Mouse (Mus musculus): ENCODE results near the gene Derl3. TPM values are rescaled to one million over a fixed set of nuclear protein-coding genes. Genes with fewer than 3 reads are reported as not detected.

Derl3 gene
- polyA plus RNA-seq, 1 experiment from 2014 or later, result 1.1 TPM

DNA sequence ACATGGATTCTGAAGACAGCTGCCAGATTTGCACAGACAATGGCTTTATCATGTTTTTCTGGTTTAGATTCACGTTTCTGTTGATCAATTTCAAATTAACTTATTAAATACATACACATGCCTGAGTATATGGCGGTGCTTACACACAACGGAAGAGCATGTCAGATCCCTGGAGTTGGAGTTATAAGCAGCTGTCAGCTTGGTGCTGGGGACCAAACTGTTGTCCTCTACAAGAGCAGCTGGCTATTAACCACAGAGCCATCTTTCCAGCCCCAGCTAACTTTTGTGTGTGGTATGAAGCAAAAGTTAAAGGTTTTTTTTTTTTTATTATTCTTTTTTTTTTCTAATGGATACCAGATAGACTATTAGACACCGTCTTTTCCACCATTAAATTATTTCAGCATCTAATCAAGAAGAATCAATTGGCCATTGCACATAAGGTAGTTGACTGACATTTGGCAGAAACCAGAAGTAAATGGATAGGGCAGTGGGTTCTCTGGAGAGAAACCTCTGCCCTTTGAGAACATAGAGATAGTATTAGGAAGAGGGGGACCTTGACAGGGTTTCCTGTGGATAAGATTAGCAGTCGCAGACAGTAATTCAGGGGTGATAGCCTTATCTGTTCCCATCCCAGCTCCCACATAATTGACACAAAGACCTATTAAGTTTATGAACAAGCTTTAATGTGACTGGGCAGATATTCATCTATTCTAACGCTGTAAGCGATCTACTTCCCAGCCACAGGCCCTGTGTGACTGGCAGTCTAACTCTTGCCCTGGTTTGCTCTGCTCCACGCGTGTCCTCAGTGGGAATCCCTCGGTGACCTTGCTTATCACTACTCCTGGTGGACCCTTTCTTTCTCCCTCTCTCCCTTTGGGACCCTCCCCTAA is 20.9 kb upstream of the Derl3 start:
- ChIA-PET CTCF (interaction anchor here (1.4 kb wide), 1 partner anchor 12 kb away, joined by 4 read pairs; the partner anchor contains the start of gene Mif), POLR2A (interaction anchor here (0.6 kb wide), 2 partner anchors 15 to 537 kb away, joined by 3 read pairs; no protein-coding TSS in a partner anchor)
- DNase-seq (ENCODE audit: low read depth, low spot score), result no peak
- ATAC-seq, result no peak
- in situ Hi-C loops (cut with MboI; ENCODE audit: low pct_unique_long_range_greater_than_20kb), result no loop called here
- TF ChIP-seq CTCF (IDR thresholded peaks at IDR 0.05), result no peak
- no peaks in the 10 kb centered on the region for H3K27me3 ChIP-seq

DNA sequence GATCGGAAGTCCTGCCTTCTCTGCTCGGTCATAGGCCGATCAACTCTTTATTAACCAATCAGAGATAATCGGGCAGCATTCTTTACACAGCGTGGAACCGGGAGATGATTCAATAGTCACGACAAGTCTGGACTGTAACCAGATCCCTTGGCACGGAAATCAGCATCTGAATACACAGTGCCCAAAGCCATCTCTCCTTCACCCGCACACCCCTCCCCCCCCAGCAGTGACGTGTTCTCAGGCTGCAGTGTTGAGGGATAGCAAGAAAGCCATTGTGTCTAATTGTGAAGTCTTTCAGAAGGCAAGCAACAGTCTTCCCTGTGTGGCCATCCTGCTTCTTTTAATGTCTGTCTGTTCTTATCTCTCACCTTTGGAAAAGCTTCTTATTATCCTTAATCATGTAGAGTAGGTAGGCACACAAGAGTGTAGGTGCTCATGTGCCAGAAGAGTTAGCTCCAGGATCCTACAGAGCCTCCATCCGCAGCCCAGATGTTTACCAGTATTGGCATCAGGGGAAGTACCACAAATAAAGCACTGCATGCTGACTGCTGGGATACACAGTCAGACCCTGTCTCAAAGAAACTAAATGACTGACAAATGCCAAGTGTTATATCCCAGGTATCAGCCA is 20.2 kb upstream of the Derl3 start:
- POLR2A ChIA-PET, result no interaction called here
- no peak for TF ChIP-seq CTCF (IDR thresholded peaks at IDR 0.05)
- no peaks in the 10 kb centered on the region for H3K27me3 ChIP-seq
- in situ Hi-C loops (cut with MboI; ENCODE audit: low pct_unique_long_range_greater_than_20kb), result no loop called here
- DNase-seq (ENCODE audit: low read depth, low spot score) (no peak), ATAC-seq (peak; percentile 67)
- CTCF ChIA-PET, result no interaction called here

DNA sequence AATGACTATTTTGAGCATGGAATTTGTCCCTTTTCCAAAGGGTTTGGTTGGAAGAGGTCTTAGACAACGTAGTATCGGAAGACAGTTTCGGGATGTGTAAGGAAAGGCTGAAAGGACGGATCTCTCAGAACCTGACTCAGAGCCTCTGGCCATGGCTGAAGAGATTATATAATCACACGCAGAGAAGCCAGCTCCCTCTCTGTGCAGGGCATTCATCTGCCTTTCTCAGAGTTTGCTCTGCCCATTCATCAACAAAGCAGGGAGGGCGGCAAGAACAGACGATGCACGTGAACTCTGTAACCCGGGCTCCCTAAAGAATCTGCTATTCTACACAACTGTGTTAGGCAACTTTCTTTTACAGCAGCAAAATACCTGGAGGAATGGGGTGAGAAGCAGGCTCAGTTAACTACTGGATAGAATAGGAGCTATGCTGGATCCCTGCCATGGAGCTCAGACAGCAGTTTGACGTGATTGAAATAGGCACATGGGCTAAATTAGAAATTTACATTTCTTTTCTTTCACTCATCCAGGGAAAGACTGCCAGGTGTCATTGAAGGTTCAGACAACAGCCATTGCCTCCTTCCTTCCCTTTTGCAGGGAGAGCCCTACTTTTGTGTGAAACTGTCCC is 19.6 kb upstream of the Derl3 start:
- H3K27me3 ChIP-seq, result no peaks in the 10 kb centered on the region
- ChIA-PET POLR2A (no interaction called here), CTCF (no interaction called here)
- TF ChIP-seq CTCF (IDR thresholded peaks at IDR 0.05), result no peak
- DNase-seq (ENCODE audit: low read depth, low spot score), result no peak
- ATAC-seq, result no peak
- in situ Hi-C loops (cut with MboI; ENCODE audit: low pct_unique_long_range_greater_than_20kb), result no loop called here

DNA sequence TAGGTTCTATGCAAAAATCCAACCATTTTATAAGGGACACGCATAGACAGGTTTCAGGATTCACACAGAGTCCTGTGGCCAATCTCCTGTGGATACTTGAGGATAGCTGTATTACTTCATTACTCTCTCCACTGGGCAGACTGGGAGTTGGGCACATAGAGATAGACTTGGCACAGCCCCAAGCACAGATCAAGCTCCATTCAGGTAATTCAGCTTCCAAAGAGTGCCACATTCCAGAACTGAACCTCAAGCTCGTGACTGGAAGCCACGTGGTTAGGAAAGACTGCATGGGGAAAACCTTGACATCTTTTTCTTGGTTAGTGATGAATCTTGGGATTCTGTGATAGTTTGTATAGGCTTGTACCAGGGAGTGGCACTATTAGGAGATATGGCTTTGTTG is 14.4 kb upstream of the Derl3 start:
- no peak for TF ChIP-seq CTCF (IDR thresholded peaks at IDR 0.05)
- DNase-seq (ENCODE audit: low read depth, low spot score), result no peak
- CTCF ChIA-PET, result interaction anchor here (1.0 to 1.3 kb wide), 2 partner anchors 11 to 18 kb away, joined by 3 to 4 read pairs; no protein-coding TSS in a partner anchor
- ATAC-seq, result no peak
- H3K27me3 ChIP-seq, result no peaks in the 10 kb centered on the region
- POLR2A ChIA-PET, result no interaction called here
- in situ Hi-C loops (cut with MboI; ENCODE audit: low pct_unique_long_range_greater_than_20kb), result no loop called here

DNA sequence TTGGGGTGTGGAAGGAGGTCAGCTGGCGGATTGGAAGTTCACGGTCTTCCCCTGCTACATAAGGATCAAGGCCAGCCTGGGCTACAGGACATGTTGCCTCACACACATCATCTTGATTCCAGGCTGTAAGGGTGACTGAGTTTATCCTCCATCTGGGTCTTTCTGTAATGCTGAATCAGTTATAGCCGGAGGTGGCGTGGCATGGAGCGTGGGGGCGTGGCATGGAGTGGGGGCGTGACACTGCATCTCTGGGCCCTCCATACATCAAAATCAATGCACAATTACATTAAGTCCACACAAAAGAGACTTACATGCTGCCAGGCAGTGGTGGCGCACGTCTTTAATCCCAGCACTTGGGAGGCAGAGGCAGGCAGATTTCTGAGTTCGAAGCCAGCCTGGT is 12.9 kb upstream of the Derl3 start:
- no peak for ATAC-seq
- no peaks in the 10 kb centered on the region for H3K27me3 ChIP-seq
- TF ChIP-seq CTCF (IDR thresholded peaks at IDR 0.05), result no peak
- ChIA-PET POLR2A (no interaction called here), CTCF (no interaction called here)
- no peak for DNase-seq (ENCODE audit: low read depth, low spot score)
- in situ Hi-C loops (cut with MboI; ENCODE audit: low pct_unique_long_range_greater_than_20kb), result loop anchor here (10.0 kb wide), 1 partner anchor 74 kb away; the partner anchor contains the start of gene Gm5134

DNA sequence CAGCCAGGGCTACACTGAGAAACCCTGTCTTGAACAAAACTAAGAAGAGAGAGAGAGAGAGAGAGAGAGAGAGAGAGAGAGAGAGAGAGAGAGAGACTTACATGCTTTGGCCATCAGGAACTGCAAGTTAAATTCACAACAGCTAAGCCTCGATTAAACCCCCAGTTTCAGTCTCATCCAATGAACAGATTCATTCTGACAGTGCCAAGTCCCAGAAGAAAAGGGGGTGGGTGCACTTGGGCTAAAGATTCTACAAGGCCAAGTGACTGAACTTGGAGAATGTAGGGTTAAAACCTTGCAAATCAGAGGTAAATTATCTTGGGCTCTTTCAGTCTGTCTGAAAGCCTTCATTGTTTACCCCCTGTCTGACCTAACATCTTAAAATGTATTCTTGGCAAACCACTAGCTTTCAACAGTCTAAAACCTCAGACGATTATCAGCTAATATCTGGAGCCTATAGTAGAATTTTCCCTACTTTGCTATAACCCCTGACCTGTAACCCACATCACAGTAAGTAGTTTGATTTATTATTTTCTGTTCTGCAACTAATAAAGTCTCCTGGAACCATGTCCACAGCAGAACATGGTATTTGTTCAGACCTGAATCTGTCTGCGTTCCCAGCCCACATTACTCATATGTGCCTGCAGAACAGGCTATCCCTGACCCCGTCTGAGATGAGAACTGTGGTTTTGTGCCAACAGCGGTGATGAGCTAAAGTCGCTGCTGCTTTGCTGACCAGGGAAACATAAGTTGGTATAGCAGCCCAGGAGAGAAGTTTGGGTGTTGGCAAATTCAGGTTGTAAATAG is 12.2 kb upstream of the Derl3 start:
- ChIA-PET POLR2A (no interaction called here), CTCF (interaction anchor here (0.9 to 1.4 kb wide), 3 partner anchors 14 to 69 kb away, joined by 3 to 4 read pairs (median 3); partner anchors contain the start of gene Gstt2)
- in situ Hi-C loops (cut with MboI; ENCODE audit: low pct_unique_long_range_greater_than_20kb), result loop anchor here (10.0 kb wide), 1 partner anchor 74 kb away; the partner anchor contains the start of gene Gm5134
- no peaks in the 10 kb centered on the region for H3K27me3 ChIP-seq
- TF ChIP-seq CTCF (IDR thresholded peaks at IDR 0.05), result no peak
- no peak for ATAC-seq
- DNase-seq (ENCODE audit: low read depth, low spot score), result no peak

DNA sequence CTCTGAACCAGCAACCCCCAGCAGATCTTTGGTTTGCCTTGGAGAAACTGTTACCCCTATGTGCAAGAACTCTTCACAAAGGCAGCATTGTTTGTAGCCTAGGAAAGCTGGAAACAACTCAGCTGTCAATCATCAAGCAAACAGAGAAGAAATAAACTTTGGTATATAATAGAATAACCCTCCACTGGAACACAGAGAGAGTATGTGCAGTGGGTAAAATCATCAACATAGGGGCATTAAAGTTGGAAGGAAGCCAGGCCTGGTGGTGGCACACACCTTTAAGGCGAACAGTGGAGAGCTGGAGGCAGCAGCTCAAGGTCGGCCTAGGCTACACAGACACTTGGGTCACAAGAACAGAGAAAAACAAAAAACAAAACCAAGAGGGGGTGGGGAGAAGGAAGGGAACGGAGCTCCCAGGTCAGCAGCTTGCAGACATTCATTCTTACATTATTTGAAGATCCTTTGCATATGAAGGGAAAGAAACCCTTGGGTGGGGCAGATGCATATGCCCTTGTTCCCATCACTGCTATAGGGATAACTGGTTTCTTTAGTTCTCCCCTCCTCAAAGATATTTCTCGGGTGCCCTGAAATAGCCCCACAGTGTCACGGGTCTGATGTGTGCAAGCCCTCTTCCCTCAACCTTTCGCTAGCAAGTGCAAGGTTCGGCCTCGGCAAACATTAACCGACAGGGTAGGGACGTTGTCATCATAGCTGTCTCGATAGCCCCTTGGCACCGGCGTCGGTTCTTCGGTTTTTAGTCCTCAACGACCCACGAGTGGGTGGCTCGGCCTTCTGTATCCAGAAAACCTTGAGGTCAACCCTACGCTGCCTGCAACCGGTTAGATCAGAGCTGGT is 11.4 kb upstream of the Derl3 start:
- no peaks in the 10 kb centered on the region for H3K27me3 ChIP-seq
- DNase-seq (ENCODE audit: low read depth, low spot score) (no peak), ATAC-seq (no peak)
- ChIA-PET POLR2A (no interaction called here), CTCF (interaction anchor here (0.9 to 1.4 kb wide), 3 partner anchors 13 to 68 kb away, joined by 3 to 4 read pairs (median 3); partner anchors contain the start of gene Gstt2)
- in situ Hi-C loops (cut with MboI; ENCODE audit: low pct_unique_long_range_greater_than_20kb), result loop anchor here (10.0 kb wide), 1 partner anchor 73 kb away; the partner anchor contains the start of gene Gm5134
- no peak for TF ChIP-seq CTCF (IDR thresholded peaks at IDR 0.05)

DNA sequence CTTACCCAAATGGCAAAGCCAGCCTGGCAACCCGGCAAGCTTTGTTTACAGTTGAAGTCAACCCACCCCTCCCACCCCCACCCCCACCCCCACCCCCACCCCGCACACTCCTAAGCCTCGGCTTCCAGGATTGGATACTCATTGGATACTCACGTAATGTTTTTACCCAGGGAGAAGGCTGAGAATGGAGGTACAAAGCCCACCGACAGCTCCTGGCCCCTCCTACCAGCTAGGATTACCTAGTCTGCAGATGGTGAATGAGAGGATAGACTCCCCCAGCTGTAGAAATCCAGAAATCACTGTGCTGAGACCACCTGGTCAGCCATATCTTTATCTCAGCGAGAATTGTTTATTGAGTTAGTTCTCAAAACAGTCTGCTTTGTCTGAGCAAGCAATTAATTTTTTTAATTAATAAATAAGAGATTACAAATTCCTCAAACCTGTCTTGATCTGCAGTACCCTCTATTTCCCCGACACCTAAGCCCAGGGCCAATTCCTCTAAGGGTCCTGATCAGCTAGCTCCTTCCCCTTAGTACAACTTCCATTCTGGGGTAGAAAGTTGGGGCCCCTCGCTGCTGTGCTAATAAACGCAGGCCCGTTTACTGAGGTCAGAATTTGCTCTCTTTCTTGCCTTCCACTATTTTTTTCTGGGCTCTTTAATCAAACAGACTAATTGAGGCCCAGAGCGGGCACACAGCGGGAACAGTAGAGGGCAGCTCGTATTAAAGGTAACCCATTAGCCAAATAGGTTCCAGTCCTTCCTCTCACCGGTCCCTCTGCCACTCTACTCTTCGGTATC is 10.6 kb upstream of the Derl3 start:
- no peak for ATAC-seq
- in situ Hi-C loops (cut with MboI; ENCODE audit: low pct_unique_long_range_greater_than_20kb), result loop anchor here (10.0 kb wide), 1 partner anchor 72 kb away; the partner anchor contains the start of gene Gm5134
- no peaks in the 10 kb centered on the region for H3K27me3 ChIP-seq
- ChIA-PET POLR2A (no interaction called here), CTCF (interaction anchor here (0.6 to 1.9 kb wide), 7 partner anchors 12 to 137 kb away, joined by 3 to 6 read pairs (median 4); no protein-coding TSS in a partner anchor)
- no peak for DNase-seq (ENCODE audit: low read depth, low spot score)
- no peak for TF ChIP-seq CTCF (IDR thresholded peaks at IDR 0.05)
